Mouse (Mus musculus) cortical plate, adult 2 months (tissue): ENCODE results near the gene Trpm6. TPM values are rescaled to one million over a fixed set of nuclear protein-coding genes. Genes with fewer than 3 reads are reported as not detected.

Source experiments
- H3K27ac ChIP-seq: fragments of 200-500 bp; 2 replicates; pipeline ENCODE4 v1.5.1; 2012; ENCODE audit warnings: low read length, control low read depth, inconsistent platforms; ENCODE audit not compliant: insufficient read depth
- H3K4me1 ChIP-seq: fragments of 200-500 bp; 2 replicates; pipeline ENCODE4 v1.6.1; 2011; ENCODE audit warnings: low read length; ENCODE audit not compliant: control insufficient read depth, insufficient read depth
- H3K4me3 ChIP-seq: fragments of 200-500 bp; 2 replicates; pipeline ENCODE4 v1.5.1; 2011; ENCODE audit warnings: mild to moderate bottlenecking, low read length, control low read depth; ENCODE audit not compliant: insufficient read depth
- CTCF ChIP-seq: fragments of 200-500 bp; IDR thresholded peaks from 2 replicates; pipeline ENCODE4 v1.5.1; 2011; ENCODE audit warnings: mild to moderate bottlenecking, control low read depth, low read length; ENCODE audit not compliant: insufficient read depth; ENCODE audit errors: extremely low read depth
- POLR2A ChIP-seq: fragments of 200-500 bp; IDR thresholded peaks from 2 replicates; pipeline ENCODE4 v1.6.1; 2011; ENCODE audit warnings: mild to moderate bottlenecking, low read length, control low read depth; ENCODE audit not compliant: insufficient read depth; ENCODE audit errors: extremely low read depth
- polyA plus RNA-seq: library from polyadenylated mRNA; depleted of rRNA; stranded (reverse); fragments of >200 nt; gene quantifications from 2 replicates; pipeline ENCODE4 v1.2.3, GENCODE M21; 2012; rRNA removed

The Trpm6 gene
- polyA plus RNA-seq, 1 experiment = 0.56 TPM

- Histone ChIP-seq H3K4me1 (no peaks in the 10 kb centered on the region), H3K27ac (no peak overlapping the region), H3K4me3 (no peak overlapping the region)
- TF ChIP-seq CTCF (no peak), POLR2A (no peak)
These were observed 159.9 kb downstream of the Trpm6 start for GRCm38 (mm10) chr19:18909641-18910040.

DNA sequence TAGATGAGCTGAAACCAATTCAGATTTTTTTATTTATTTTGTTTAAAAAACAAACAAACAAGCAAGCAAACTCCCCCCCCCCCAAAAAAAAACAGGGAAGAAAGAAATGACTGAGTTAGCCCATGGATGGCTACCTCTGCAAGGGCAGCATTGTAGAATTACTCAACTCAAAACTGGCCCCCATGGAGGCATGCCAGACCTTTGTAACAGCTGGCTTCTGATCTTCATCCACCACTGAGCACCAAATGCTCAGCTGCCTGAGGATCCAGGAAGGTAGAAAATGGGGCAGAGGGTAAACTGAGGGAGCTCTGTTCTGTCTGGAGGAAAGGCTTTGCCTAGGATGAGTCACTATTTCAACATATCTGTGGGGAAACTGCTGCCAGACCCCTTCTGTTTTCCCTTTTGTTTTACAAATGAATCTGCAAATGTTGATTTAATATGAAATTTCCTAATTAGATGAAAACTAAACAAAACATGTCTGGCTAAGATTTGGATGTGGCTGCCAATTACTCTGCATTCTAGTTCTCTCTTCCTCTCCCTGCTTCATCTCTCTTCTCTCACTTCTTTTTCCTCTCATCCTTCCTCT, 162.1 kb downstream of the Trpm6 start:
- no peak for TF ChIP-seq CTCF
- no peak for TF ChIP-seq POLR2A
- no peak overlapping the region for H3K27ac ChIP-seq
- H3K4me1 ChIP-seq = no peaks in the 10 kb centered on the region
- no peak overlapping the region for H3K4me3 ChIP-seq

GRCm38 (mm10) chr19:18941391-18941790, 191.6 kb downstream of the Trpm6 start:
- Histone ChIP-seq H3K4me3 (no peak overlapping the region), H3K4me1 (no peaks in the 10 kb centered on the region), H3K27ac (no peak overlapping the region)
- TF ChIP-seq CTCF = no peak
- no peak for TF ChIP-seq POLR2A

Other genes starting within 250 kb of the Trpm6 start
- 21.7 and 23.7 TPM in 2 replicates for gene Ostf1, start 118.2 kb upstream of the Trpm6 start, polyA plus RNA-seq
- 8.8 and 10.2 TPM in 2 replicates for gene Nmrk1, start 118.0 kb upstream of the Trpm6 start, polyA plus RNA-seq
- 8.0 and 10.1 TPM in 2 replicates for gene Carnmt1, start 79.2 kb upstream of the Trpm6 start, polyA plus RNA-seq
- gene D030056L22Rik, start 36.8 kb upstream of the Trpm6 start, polyA plus RNA-seq = 25.0 and 27.0 TPM in 2 replicates